Mouse (Mus musculus) small intestine, adult 2 months (tissue): ENCODE measurements around the gene Sf3b1. TPM values are rescaled to one million over a fixed set of nuclear protein-coding genes. Genes with fewer than 3 reads are reported as not detected.

Experiments used
- H3K27ac ChIP-seq: fragments of 200-500 bp; 2 replicates; pipeline ENCODE4 v1.5.1; 2012; ENCODE audit warnings: low read depth, low read length, control low read depth, inconsistent platforms; ENCODE audit not compliant: insufficient read depth
- H3K27me3 ChIP-seq: fragments of 200-500 bp; 2 replicates; pipeline ENCODE4 v1.6.1; 2012; ENCODE audit warnings: mild to moderate bottlenecking, moderate library complexity, low read length, inconsistent platforms; ENCODE audit not compliant: control insufficient read depth, insufficient read depth
- H3K36me3 ChIP-seq: fragments of 200-500 bp; 2 replicates; pipeline ENCODE4 v1.6.1; 2012; ENCODE audit warnings: mild to moderate bottlenecking, low read length, control low read depth, inconsistent platforms; ENCODE audit not compliant: control insufficient read depth, insufficient read depth
- H3K4me1 ChIP-seq: fragments of 200-500 bp; 2 replicates; pipeline ENCODE4 v1.6.1; 2012; ENCODE audit warnings: low read length, inconsistent platforms, mixed read lengths; ENCODE audit not compliant: control insufficient read depth, insufficient read depth, insufficient read length
- H3K4me3 ChIP-seq: fragments of 200-500 bp; 2 replicates; pipeline ENCODE4 v1.5.1; 2012; ENCODE audit warnings: low read depth, mild to moderate bottlenecking, control low read depth, inconsistent platforms, low read length, moderate library complexity
- CTCF ChIP-seq: fragments of 200-500 bp; IDR thresholded peaks from 2 replicates; pipeline ENCODE4 v1.5.1; 2012; ENCODE audit warnings: low read depth, mild to moderate bottlenecking, control low read depth, inconsistent platforms, low read length, moderate library complexity, mixed read lengths; ENCODE audit not compliant: insufficient replicate concordance, insufficient read length; ENCODE audit errors: extremely low read depth
- POLR2A ChIP-seq: fragments of 200-500 bp; IDR thresholded peaks from 2 replicates; pipeline ENCODE4 v1.6.1; 2012; ENCODE audit warnings: low read depth, mild to moderate bottlenecking, control low read depth, inconsistent platforms, low read length, moderate library complexity
- WGBS: fragments of 180-500 bp; shearing (Covaris S2); methylation state at CpG from one replicate; pipeline ENCODE4 v1.1.7; 2018; 5-methylcytosine and 5-hydroxymethylcytosine counted together
- polyA plus RNA-seq: library from polyadenylated mRNA; depleted of rRNA; stranded (reverse); fragments of >200 nt; gene quantifications from 2 replicates; pipeline ENCODE4 v1.2.3, GENCODE M21; 2012

Gene Sf3b1
- polyA plus RNA-seq, 1 experiment = 13.2 TPM

DNA sequence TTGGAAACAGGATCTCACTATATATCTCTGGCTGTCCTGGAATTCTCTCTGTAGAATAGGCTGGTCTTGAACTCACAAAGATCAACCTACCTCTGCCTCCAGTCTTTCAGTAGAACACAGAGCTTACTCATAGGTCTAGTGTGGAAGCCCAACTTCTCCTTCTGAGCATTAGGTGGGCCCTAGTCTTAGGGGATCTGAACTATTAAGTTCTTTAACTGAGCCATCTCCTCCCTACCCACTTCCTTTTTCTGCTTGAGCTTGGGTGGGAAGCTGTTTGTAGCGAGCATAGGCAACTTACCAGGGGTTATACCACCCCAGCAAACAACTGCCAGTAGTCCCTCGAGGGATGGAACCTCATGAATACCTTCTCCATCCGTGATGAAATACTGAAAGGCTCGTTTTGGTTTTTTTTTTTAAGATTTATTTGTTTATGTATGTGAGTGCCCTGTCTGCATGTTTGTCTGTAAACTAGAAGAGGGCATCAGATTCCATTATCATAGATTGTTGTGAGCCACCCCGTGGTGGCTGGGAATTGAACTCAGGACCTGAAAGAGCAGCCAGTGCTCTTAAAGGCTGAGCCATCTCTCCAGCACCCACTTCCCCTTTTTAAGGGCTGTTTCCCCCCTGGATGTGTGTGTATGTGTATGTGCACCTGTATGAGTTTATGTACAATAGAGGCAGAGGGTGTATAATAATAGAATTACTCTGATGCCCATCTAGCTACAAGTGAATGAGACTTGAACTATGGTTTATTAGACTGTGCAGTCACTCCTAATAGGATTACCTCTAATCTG is 28.2 kb upstream of the Sf3b1 start:
- H3K4me3 ChIP-seq = no peak overlapping the region
- 77% methylated on average over 5 of the region's 5 CpGs for WGBS
- H3K27me3 ChIP-seq = no peaks in the 10 kb centered on the region
- H3K36me3 ChIP-seq = peaks cover 6% of the 10 kb centered on the region
- TF ChIP-seq CTCF (no peak), POLR2A (no peak)
- peaks cover 5% of the 10 kb centered on the region; the same call in 1 of the 2 replicates for H3K4me1 ChIP-seq
- H3K27ac ChIP-seq = no peak overlapping the region

DNA sequence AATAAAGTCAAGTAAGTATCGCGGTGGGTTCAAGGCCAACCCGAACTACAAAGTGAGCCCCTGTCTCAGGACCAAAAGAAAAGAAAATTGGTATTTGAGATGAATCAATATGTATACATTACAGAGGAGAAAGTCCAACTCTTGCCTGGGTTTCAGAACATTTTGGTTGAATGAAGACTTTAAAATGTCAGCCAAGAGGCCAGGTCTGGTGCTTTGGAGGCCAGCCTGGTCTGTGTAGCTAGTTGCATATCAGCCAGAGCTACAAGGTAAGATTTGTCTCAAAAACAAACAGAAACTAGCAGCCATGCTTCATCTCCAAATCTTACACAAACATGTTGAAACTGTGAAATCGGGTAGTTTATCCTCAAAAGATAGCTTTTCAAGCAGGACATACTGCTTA is 26.3 kb upstream of the Sf3b1 start:
- 45% methylated on average over 4 of the region's 4 CpGs for WGBS
- Histone ChIP-seq H3K4me1 (peaks cover 5% of the 10 kb centered on the region; the same call in 1 of the 2 replicates), H3K27ac (peak overlapping the region; percentile 95; the same call in 1 of the 2 replicates), H3K4me3 (no peak overlapping the region), H3K27me3 (no peaks in the 10 kb centered on the region), H3K36me3 (peaks cover 4% of the 10 kb centered on the region; the same call in 1 of the 2 replicates)
- TF ChIP-seq CTCF (no peak), POLR2A (no peak)

DNA sequence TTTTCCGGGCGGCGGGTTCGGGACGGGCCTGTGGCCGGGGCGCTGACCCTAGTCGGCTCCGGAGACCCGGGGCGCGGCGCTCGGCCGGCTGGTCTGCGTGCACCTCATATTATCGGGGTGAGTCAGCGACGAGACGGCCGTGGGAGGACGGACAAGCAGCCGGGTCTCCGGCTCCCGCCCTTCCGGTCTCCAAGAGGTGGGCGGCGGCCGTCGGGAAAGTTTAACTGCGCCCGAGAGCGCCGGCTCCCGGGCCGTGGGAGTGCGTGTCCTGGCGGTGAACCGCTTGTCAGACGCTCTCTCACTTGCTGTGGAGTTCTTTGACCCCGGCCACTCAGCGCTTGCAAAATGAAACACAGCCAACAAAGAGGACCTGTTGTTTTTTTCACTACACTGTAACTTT is 25.7 kb upstream of the Sf3b1 start:
- H3K36me3 ChIP-seq = peaks cover 4% of the 10 kb centered on the region; the same call in 1 of the 2 replicates
- peak overlapping the region; percentile 95 for H3K27ac ChIP-seq
- peaks cover 5% of the 10 kb centered on the region; the same call in 1 of the 2 replicates for H3K4me1 ChIP-seq
- WGBS = under 1% methylated on average over 41 of the region's 42 CpGs
- H3K4me3 ChIP-seq = peak overlapping the region; percentile 89
- H3K27me3 ChIP-seq = no peaks in the 10 kb centered on the region
- TF ChIP-seq CTCF = no peak
- no peak for TF ChIP-seq POLR2A

DNA sequence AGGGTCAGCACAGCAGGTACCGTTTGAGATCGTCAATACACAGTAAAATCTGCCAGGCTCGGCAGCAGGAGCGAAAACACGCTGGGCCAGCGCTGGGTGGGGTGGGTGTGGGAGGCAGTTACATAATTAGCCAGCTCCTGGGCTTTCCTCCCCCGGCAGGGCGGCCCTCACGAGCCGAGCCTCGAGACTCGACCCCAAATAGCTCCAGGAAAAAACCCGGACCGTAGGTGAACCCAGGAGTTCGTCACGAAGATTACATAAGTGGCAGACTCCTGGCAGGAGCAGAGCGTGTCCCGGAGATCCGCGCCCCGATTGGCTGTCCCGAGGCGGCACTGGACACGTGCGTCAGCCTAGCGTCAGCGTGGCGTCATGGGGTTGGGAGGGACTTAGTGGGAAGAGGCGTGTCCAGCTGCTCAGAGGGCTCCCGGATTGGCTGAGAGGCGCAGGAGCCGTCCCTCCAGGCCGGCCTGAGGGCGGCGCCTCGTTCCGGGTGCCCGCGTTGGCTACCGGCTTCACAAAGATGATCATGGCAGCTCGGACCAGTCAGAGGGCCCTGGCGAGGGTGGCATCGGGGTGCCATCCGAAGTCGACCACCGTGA is 25.2 kb upstream of the Sf3b1 start, which contains the start of gene Coq10b:
TSS of gene Coq10b (plus strand) at position 416 of the 599 bp plus-strand sequence.
- H3K27me3 ChIP-seq = no peaks in the 10 kb centered on the region
- H3K4me1 ChIP-seq = peaks cover 5% of the 10 kb centered on the region; the same call in 1 of the 2 replicates
- H3K36me3 ChIP-seq = peaks cover 4% of the 10 kb centered on the region; the same call in 1 of the 2 replicates
- peak within 1 kb of the TSS; percentile 96 for H3K27ac ChIP-seq
- peak within 1 kb of the TSS; percentile 89 for H3K4me3 ChIP-seq
- WGBS = under 1% methylated on average over 46 of the region's 46 CpGs
- peak; percentile 76; the same call in 1 of the 2 replicates for TF ChIP-seq POLR2A
- TF ChIP-seq CTCF = no peak

DNA sequence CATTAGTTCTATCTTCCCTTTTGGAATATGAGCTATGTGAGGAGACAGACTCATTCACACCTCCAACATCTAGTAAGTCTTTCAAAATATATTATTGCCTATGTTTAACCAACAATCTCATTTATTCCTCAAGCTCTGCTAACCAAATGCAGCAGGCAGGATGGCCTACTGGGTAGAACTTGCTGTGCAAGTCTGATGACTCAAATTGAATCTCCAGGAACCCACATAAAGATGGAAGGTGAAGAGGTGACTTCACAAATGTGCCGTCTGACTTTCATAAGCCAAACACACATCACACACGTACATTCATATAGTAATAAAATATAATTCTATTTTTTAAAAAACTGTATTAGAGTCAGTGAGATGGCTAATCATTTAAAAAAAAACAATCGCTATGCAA is 24.4 kb upstream of the Sf3b1 start:
- H3K36me3 ChIP-seq = peaks cover 4% of the 10 kb centered on the region; the same call in 1 of the 2 replicates
- 69% methylated on average over 3 of the region's 3 CpGs for WGBS
- H3K4me1 ChIP-seq = peaks cover 5% of the 10 kb centered on the region; the same call in 1 of the 2 replicates
- peak overlapping the region; percentile 96 for H3K27ac ChIP-seq
- no peak overlapping the region for H3K4me3 ChIP-seq
- no peaks in the 10 kb centered on the region for H3K27me3 ChIP-seq
- no peak for TF ChIP-seq CTCF
- no peak for TF ChIP-seq POLR2A

DNA sequence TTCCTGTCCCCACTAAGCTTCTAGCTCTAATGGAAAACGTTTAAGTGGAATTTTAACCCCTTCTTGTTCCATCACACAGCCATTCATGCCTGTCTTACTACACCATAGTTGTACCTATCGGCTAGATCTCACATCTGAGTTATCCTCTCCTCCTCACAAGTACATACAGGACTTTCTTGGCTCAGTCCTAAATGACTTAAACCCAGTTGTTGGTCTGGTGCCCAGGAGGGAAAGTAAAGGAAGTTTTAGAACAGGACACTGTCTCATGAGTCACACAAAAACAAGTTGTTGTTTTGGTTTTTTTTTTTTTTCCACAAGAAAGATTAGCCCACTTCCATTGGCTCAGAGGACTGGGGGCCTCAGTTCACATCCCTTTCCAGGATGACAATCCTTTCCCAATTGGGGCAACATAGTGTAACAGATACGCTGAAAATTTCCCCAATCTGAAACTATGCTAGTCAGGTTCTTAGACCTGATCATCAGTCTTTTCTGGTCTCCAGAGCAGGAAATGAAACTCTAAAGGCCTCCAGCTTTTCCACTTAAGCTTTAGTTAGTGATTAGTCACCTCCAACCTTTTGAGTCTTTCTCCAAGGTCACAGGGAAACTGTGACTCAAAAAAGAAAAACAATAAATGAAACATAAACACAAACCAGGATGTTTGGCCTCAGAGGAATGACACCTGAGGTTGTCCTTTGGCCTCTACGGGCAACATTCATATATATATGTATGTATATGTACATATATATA is 21.7 kb upstream of the Sf3b1 start:
- TF ChIP-seq CTCF (no peak), POLR2A (no peak)
- H3K27ac ChIP-seq = no peak overlapping the region
- 61% methylated on average over 4 of the region's 4 CpGs for WGBS

More for the DNA sequence above, 21.7 kb upstream of the Sf3b1 start:
- no peaks in the 10 kb centered on the region for H3K36me3 ChIP-seq
- no peak overlapping the region for H3K4me3 ChIP-seq
- H3K27me3 ChIP-seq = no peaks in the 10 kb centered on the region
- peaks cover 3% of the 10 kb centered on the region; the same call in 1 of the 2 replicates for H3K4me1 ChIP-seq
